Mouse (Mus musculus) adrenal gland, adult 10 weeks (tissue): ENCODE results near the gene Klra3. TPM values are rescaled to one million over a fixed set of nuclear protein-coding genes. Genes with fewer than 3 reads are reported as not detected.

Experiments
- polyA plus RNA-seq: library from polyadenylated mRNA; stranded (reverse); fragments of 350-450 nt; fragmentation: Illumina TruSeq; extraction: RNeasy Lipid Tissue Mini Kit (QIAGEN cat#74804); gene quantifications from one replicate; pipeline ENCODE4 v1.2.3, GENCODE M21; 2014; ENCODE audit warnings: low read depth, low replicate concordance

The Klra3 gene
- polyA plus RNA-seq: 0.64 TPM

DNA sequence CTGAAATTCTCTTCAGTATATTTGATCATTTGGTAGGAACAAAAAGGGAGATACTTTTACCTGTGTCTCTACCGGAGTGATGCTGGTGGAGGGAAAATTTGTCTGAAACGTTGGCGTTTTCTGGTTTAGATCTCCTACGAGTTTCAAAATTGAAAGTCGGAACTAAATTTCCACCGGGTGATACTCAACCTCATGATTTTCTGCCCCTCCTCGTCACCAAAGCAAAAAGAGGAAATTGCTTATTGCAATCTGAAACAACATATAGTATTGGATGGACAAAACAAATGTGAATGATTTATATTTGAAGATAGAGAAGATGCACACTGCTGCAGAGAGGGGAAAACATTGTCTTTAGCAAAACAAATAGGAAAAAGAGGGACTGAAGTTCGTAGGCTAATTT lies at the start of gene Klra3:
Klra3 (minus strand) TSS at position 164 of the 400 bp plus-strand sequence.

DNA sequence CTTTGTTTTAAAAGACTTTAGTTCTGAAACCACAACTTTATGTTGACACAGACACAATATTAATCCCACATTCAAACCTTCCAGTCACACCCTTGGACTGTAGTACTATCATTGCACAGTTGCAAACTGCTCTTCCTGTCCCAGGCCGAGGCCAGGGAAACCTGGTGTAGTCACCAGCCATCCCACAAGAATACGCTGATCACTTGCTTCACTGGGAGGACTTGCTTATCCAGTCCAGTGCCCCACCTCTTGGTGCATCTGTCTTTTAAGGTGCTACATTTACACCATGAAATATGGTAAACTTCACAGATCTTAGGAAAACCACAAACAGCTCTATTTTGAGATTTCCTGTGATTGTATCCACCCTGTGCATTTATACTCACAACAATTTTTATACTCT lies 49.4 kb upstream of the Klra3 start, which contains the start of gene Klra1:
Klra1 (minus strand) TSS at position 125 of the 400 bp plus-strand sequence.

DNA sequence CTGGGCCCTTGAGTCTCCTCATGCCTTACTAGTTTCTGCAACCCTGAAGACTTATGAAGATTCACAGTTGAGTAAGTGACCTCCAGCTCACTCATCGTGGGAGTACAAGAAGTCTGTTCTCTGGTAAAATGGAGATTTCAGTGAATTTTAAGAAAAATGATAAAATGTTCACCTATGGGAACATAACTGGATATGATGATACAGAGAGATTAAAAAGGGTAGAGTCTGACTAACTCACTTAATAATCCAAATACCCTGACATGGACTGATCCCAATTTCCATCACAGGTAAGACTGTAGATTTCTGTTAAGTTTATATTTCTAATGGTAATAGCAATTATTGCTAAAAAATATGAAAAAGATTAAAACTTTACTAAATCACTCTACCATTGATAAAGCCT lies 55.5 kb downstream of the Klra3 start, which contains the start of gene Klra10:
Klra10 (minus strand) TSS at position 101 of the 400 bp plus-strand sequence.

Other genes starting within 250 kb of the Klra3 start
- not detected for gene Klra8, start 207.7 kb downstream of the Klra3 start, polyA plus RNA-seq
- 1.1 TPM for gene Klra9, start 144.5 kb downstream of the Klra3 start, polyA plus RNA-seq
- 0.99 TPM for gene Klra7, start 104.3 kb downstream of the Klra3 start, polyA plus RNA-seq
- not detected for gene Klra10, start 55.6 kb downstream of the Klra3 start, polyA plus RNA-seq
- not detected for gene Klra1, start 49.3 kb upstream of the Klra3 start, polyA plus RNA-seq